Mouse (Mus musculus) liver, embryonic 14.5 days (tissue): ENCODE measurements around the gene Metrn. TPM values are rescaled to one million over a fixed set of nuclear protein-coding genes. Genes with fewer than 3 reads are reported as not detected.

Experiments used
- ATAC-seq: fragments of 200-750 bp; cut with Nextera tagmentation; 2 replicates; pipeline ENCODE4 v1.8.0; 2017; ENCODE audit warnings: moderate number of reproducible peaks, mild to moderate bottlenecking, moderate library complexity; ENCODE audit not compliant: insufficient read depth
- DNase-seq, 3 experiments: peaks; one replicate each; pipeline ENCODE4 v3.0.0-alpha.2; 2012 to 2013; ENCODE audit warnings: low read depth in 3 of 3, low spot score in 3 of 3
- H3K27ac ChIP-seq: fragments of 300-500 bp; sonication (generic); 2 replicates; pipeline ENCODE4 v1.5.1; 2014; ENCODE audit warnings: moderate library complexity, mild to moderate bottlenecking, control low read depth, inconsistent platforms
- H3K27me3 ChIP-seq: fragments of 300-500 bp; sonication (generic); 2 replicates; pipeline ENCODE4 v1.6.1; 2014; ENCODE audit warnings: mild to moderate bottlenecking, low read length, moderate library complexity; ENCODE audit not compliant: control insufficient read depth, insufficient read depth
- H3K36me3 ChIP-seq: fragments of 300-500 bp; sonication (generic); replicated peaks from 2 replicates; pipeline ENCODE4 v1.6.1; 2014; ENCODE audit warnings: low read depth; ENCODE audit not compliant: control insufficient read depth, insufficient read depth
- H3K4me1 ChIP-seq, 2 experiments: fragments of 200-500 bp in 1 of 2; fragments of 300-500 bp in 1 of 2; sonication (generic) in 1 of 2; replicated peaks; 2 replicates each; pipeline ENCODE4 v1.6.1; 2012 to 2014; ENCODE audit warnings: antibody characterized with exemption in 1 of 2, inconsistent platforms in 1 of 2, low read length in 1 of 2; ENCODE audit not compliant: control insufficient read depth in 2 of 2, insufficient read depth in 2 of 2
- H3K4me2 ChIP-seq: fragments of 300-500 bp; sonication (generic); 2 replicates; pipeline ENCODE4 v1.6.1; 2014; ENCODE audit warnings: low read depth, mild to moderate bottlenecking, control low read depth, moderate library complexity
- H3K4me3 ChIP-seq, 2 experiments: fragments of 200-500 bp in 1 of 2; fragments of 300-500 bp in 1 of 2; sonication (generic) in 1 of 2; 2 replicates each; pipeline ENCODE4 v1.5.1; 2012 to 2014; ENCODE audit warnings: low read depth in 2 of 2, low read length in 2 of 2, mild to moderate bottlenecking in 2 of 2, control low read depth in 1 of 2, inconsistent platforms in 1 of 2, moderate library complexity in 1 of 2; ENCODE audit not compliant: insufficient read depth in 1 of 2
- H3K9ac ChIP-seq: fragments of 300-500 bp; sonication (generic); replicated peaks from 2 replicates; pipeline ENCODE4 v1.6.1; 2014; ENCODE audit warnings: mild to moderate bottlenecking, control low read depth, moderate library complexity
- H3K9me3 ChIP-seq: fragments of 300-500 bp; sonication (generic); 2 replicates; pipeline ENCODE4 v1.6.1; 2016; ENCODE audit warnings: low read length, mixed read lengths; ENCODE audit not compliant: control insufficient read depth
- CTCF ChIP-seq: IDR thresholded peaks from 2 replicates; pipeline ENCODE4 v1.5.1; 2016; ENCODE audit warnings: antibody characterized with exemption, low read depth, control low read depth
- EP300 ChIP-seq: IDR thresholded peaks from 2 replicates; pipeline ENCODE4 v1.6.1; 2016; ENCODE audit warnings: antibody characterized with exemption, low read depth
- WGBS: fragments of 180-500 bp; shearing (Covaris S2); extraction: QIAGEN DNeasy Blood & Tissue Kit; methylation state at CpG from one replicate; pipeline ENCODE4 v1.1.7; 2014; ENCODE audit not compliant: insufficient replicate concordance; 5-methylcytosine and 5-hydroxymethylcytosine counted together
- polyA plus RNA-seq, 2 experiments: library from polyadenylated mRNA; depleted of rRNA in 1 of 2; stranded (reverse) in 1 of 2; unstranded in 1 of 2; fragments of >200 nt; fragmentation: Nextera tagmentation in 1 of 2; extraction: Ambion mirVana in 1 of 2; gene quantifications; 2 replicates each; pipeline versions ENCODE4 v1.2.1 to v1.2.3; 2012 to 2014

Metrn gene
- polyA plus RNA-seq (2012; rRNA removed) (20.3 and 27.3 TPM in 2 replicates), polyA plus RNA-seq (2014; fragmentation: Nextera tagmentation; extraction: Ambion mirVana) (4.1 TPM in 2 replicates)

GRCm38 (mm10) chr17:25796951-25797369 is at the start of gene Metrn:
Gene Metrn, minus strand, starts transcription at chr17:25797136.
- Histone ChIP-seq H3K36me3 (no peaks in the 10 kb centered on the region), H3K4me3 (peak within 1 kb of the TSS; percentile 57 to 62), H3K27me3 (no peaks in the 10 kb centered on the region), H3K9ac (peak within 1 kb of the TSS; percentile 74), H3K27ac (no peak within 1 kb of the TSS), H3K9me3 (no peaks in the 10 kb centered on the region), H3K4me2 (peak within 1 kb of the TSS; percentile 92), H3K4me1 (peaks cover 11 to 20% of the 10 kb centered on the region in 2 experiments)
- DNase-seq, result peak; percentile 70 to 75 (median 73)
- peak; percentile 79 for ATAC-seq
- WGBS, result under 1% methylated on average over 35 of the region's 35 CpGs
- TF ChIP-seq CTCF, result no peak
- no peak for TF ChIP-seq EP300

GRCm38 (mm10) chr17:25844396-25844901 is 47.5 kb upstream of the Metrn start, which contains the start of gene Rhot2:
Gene Rhot2, minus strand, starts transcription at chr17:25844851.
- WGBS, result under 1% methylated on average over 21 of the region's 21 CpGs
- H3K36me3 ChIP-seq, result peaks cover 28% of the 10 kb centered on the region
- DNase-seq (peak; percentile 87 to 89 (median 89)), ATAC-seq (peak; percentile 93)
- H3K4me2 ChIP-seq, result peak within 1 kb of the TSS; percentile 85
- H3K9me3 ChIP-seq, result no peaks in the 10 kb centered on the region
- H3K27ac ChIP-seq, result peak within 1 kb of the TSS; percentile 43
- H3K4me3 ChIP-seq, result peak within 1 kb of the TSS; percentile 70 to 75
- H3K27me3 ChIP-seq, result no peaks in the 10 kb centered on the region
- peaks cover 13 to 15% of the 10 kb centered on the region in 2 experiments for H3K4me1 ChIP-seq
- H3K9ac ChIP-seq, result peak within 1 kb of the TSS; percentile 74
- TF ChIP-seq EP300 (no peak), CTCF (peak; percentile 89)

GRCm38 (mm10) chr17:25843636-25844395 is 46.9 kb upstream of the Metrn start:
- Histone ChIP-seq H3K27ac (peak overlapping the region; percentile 43), H3K27me3 (no peaks in the 10 kb centered on the region), H3K36me3 (peaks cover 34% of the 10 kb centered on the region), H3K4me3 (peak overlapping the region; percentile 70 to 75), H3K9me3 (no peaks in the 10 kb centered on the region), H3K4me1 (peaks cover 13 to 15% of the 10 kb centered on the region in 2 experiments), H3K4me2 (peak overlapping the region; percentile 85), H3K9ac (peak overlapping the region; percentile 74)
- 2% methylated on average over 36 of the region's 38 CpGs for WGBS
- ATAC-seq (peak; percentile 63), DNase-seq (no peak)
- TF ChIP-seq EP300 (no peak), CTCF (peak; percentile 13; the same call in 1 of the 2 replicates)

GRCm38 (mm10) chr17:25843122-25843521 is 46.2 kb upstream of the Metrn start:
- Histone ChIP-seq H3K36me3 (peaks cover 36% of the 10 kb centered on the region), H3K4me3 (peak overlapping the region; percentile 70 to 75), H3K4me1 (peaks cover 13 to 15% of the 10 kb centered on the region in 2 experiments), H3K4me2 (peak overlapping the region; percentile 85), H3K27me3 (no peaks in the 10 kb centered on the region), H3K27ac (peak overlapping the region; percentile 43), H3K9me3 (no peaks in the 10 kb centered on the region), H3K9ac (peak overlapping the region; percentile 74)
- ATAC-seq (no peak), DNase-seq (no peak)
- no peak for TF ChIP-seq EP300
- TF ChIP-seq CTCF, result no peak
- WGBS, result 86% methylated on average over 4 of the region's 4 CpGs

GRCm38 (mm10) chr17:25842509-25842908 is 45.6 kb upstream of the Metrn start:
- no peaks in the 10 kb centered on the region for H3K9me3 ChIP-seq
- no peaks in the 10 kb centered on the region for H3K27me3 ChIP-seq
- H3K4me3 ChIP-seq, result no peak overlapping the region
- DNase-seq, result no peak
- peaks cover 34% of the 10 kb centered on the region for H3K36me3 ChIP-seq
- H3K4me2 ChIP-seq, result no peak overlapping the region; the same call in 1 of the 2 replicates
- no peak for ATAC-seq
- no peak overlapping the region for H3K27ac ChIP-seq
- no peak overlapping the region for H3K9ac ChIP-seq
- peaks cover 13 to 16% of the 10 kb centered on the region in 2 experiments for H3K4me1 ChIP-seq
- WGBS, result 80% methylated on average over 3 of the region's 3 CpGs
- TF ChIP-seq EP300, result no peak
- TF ChIP-seq CTCF, result 0 out of 2 replicates have a peak, but pooled peaks have one; percentile 1
